Mouse (Mus musculus) erythroblast, embryonic 14.5 days (primary cell): ENCODE data around the gene Cyp1a2.

Experiments
- GATA1 ChIP-seq: IDR thresholded peaks from 2 replicates; pipeline ENCODE4 v1.6.1; 2012; ENCODE audit warnings: low read length, inconsistent platforms, mixed read lengths
- TAL1 ChIP-seq: IDR thresholded peaks from 3 replicates; pipeline ENCODE4 v1.6.1; 2012; ENCODE audit warnings: low read length, inconsistent platforms, mixed read lengths

- TF ChIP-seq TAL1 (no peak), GATA1 (no peak)
Observed at GRCm38 (mm10) chr9:57654966-57655365, 28.5 kb downstream of the Cyp1a2 start.
